Mouse (Mus musculus): ENCODE data around the gene Gm7356. TPM values are rescaled to one million over a fixed set of nuclear protein-coding genes. Genes with fewer than 3 reads are reported as not detected.

Gm7356 gene
- polyA plus RNA-seq, 1 experiment from 2014 or later = not detected

Other genes with a start within 250 kb of the Gm7356 start
- 95.9 and 107 TPM in 2 replicates for gene Afdn, start 243.2 kb downstream of the Gm7356 start, polyA plus RNA-seq (2015; fragmentation: Nextera tagmentation; extraction: Ambion mirVana)
- gene Tcte2, start 241.9 kb downstream of the Gm7356 start, polyA plus RNA-seq (2015; fragmentation: Nextera tagmentation; extraction: Ambion mirVana) = 7.0 and 7.4 TPM in 2 replicates
- gene Gm7168, start 55.3 kb downstream of the Gm7356 start, polyA plus RNA-seq (2015; fragmentation: Nextera tagmentation; extraction: Ambion mirVana) = not detected in 2 replicates
- not detected in 2 replicates for gene Gm7358, start 55.8 kb upstream of the Gm7356 start, polyA plus RNA-seq (2015; fragmentation: Nextera tagmentation; extraction: Ambion mirVana)
- gene Dact2, start 200.6 kb upstream of the Gm7356 start, polyA plus RNA-seq (2015; fragmentation: Nextera tagmentation; extraction: Ambion mirVana) = 5.2 and 7.1 TPM in 2 replicates